In the genomic region with DNA sequence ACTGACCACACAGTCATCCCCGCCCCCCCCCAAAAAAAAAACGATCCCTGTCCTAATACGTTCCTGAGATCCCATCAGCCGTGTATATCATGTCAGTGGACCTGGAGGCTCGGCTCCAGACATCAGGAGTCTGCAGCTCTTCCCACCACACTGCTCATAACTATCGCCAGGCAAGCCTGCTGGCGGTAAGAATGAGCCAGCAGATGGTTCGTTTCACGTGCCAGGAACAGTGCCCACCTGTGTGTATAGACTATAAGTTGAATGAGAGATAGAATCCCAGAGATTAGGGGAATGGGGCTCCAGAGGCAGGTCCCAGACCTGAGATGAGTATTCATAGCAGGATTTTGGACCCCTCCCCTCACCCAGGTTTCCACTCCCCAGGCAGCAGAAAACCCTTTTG, we compare ENCODE assay signal across 10 mouse cellular contexts.
"Had no signal": no experiment of that assay in that cellular context is flagged by ENCODE, and none has a peak within 500 bp of the region (broad histone marks: within the 10 kb centered on the region; RNA-seq: fewer than 3 reads in every experiment).

No protein-coding gene starts in this region.

- DNase-seq: kidney, adult 18-20 months; kidney, adult 9 months; kidney, postnatal 14 days; kidney, postnatal 4 days; liver; lung, adult 18-20 months; lung, postnatal 10 days; lung, postnatal 36 days; spleen, adult 18-20 months; thymus, postnatal 25 days had no signal
